Mouse (Mus musculus): ENCODE data around the gene Nhej1.
A peak's percentile ranks its signal among the peaks of the same experiment; 100 is the strongest.

Nhej1 gene

GRCm38 (mm10) chr1:75124346-75125321, at the start of gene Nhej1:
TSS of gene Nhej1 (minus strand) at chr1:75125200.
- DNase-seq (ENCODE audit: low spot score) = peak; percentile 92

GRCm38 (mm10) chr1:75168472-75169464, 43.8 kb upstream of the Nhej1 start, which contains the start of gene Zfand2b:
TSS of gene Zfand2b (plus strand) at chr1:75168646.
- peak; percentile 96 for DNase-seq (ENCODE audit: low spot score)

GRCm38 (mm10) chr1:75168093-75168471, 43.1 kb upstream of the Nhej1 start:
- no peak for DNase-seq (ENCODE audit: low spot score)

- no peak for DNase-seq (ENCODE audit: low spot score)
These were observed 35.2 kb upstream of the Nhej1 start for GRCm38 (mm10) chr1:75160256-75160617.

- DNase-seq (ENCODE audit: low spot score) = no peak
These were observed 34.7 kb upstream of the Nhej1 start for GRCm38 (mm10) chr1:75159540-75160255.

- no peak for DNase-seq (ENCODE audit: low spot score)
These were observed 34.0 kb upstream of the Nhej1 start for GRCm38 (mm10) chr1:75158990-75159389.

GRCm38 (mm10) chr1:75155837-75156236, 30.8 kb upstream of the Nhej1 start:
- no peak for DNase-seq (ENCODE audit: low spot score)

GRCm38 (mm10) chr1:75148727-75149126, 23.7 kb upstream of the Nhej1 start:
- DNase-seq (ENCODE audit: low spot score) = no peak

GRCm38 (mm10) chr1:75147411-75148135, 22.6 kb upstream of the Nhej1 start:
- DNase-seq (ENCODE audit: low spot score) = no peak

GRCm38 (mm10) chr1:75145589-75145988, 20.6 kb upstream of the Nhej1 start:
- DNase-seq (ENCODE audit: low spot score) = no peak

GRCm38 (mm10) chr1:75142301-75143261, 17.6 kb upstream of the Nhej1 start, which contains the start of the genes Cnppd1 and Retreg2:
TSS of gene Cnppd1 (minus strand) at chr1:75142711.
TSS of gene Retreg2 (plus strand) at chr1:75142778.
- peak; percentile 96 for DNase-seq (ENCODE audit: low spot score)

GRCm38 (mm10) chr1:75141486-75142190, 16.6 kb upstream of the Nhej1 start:
- peak; percentile 62 for DNase-seq (ENCODE audit: low spot score)

GRCm38 (mm10) chr1:75140601-75141190, 15.7 kb upstream of the Nhej1 start:
- no peak for DNase-seq (ENCODE audit: low spot score)

GRCm38 (mm10) chr1:75138448-75138847, 13.4 kb upstream of the Nhej1 start:
- DNase-seq (ENCODE audit: low spot score) = no peak

- no peak for DNase-seq (ENCODE audit: low spot score)
These were observed 11.7 kb upstream of the Nhej1 start for GRCm38 (mm10) chr1:75136730-75137129.

- DNase-seq (ENCODE audit: low spot score) = no peak
These were observed 11.3 kb upstream of the Nhej1 start for GRCm38 (mm10) chr1:75136293-75136692.

- no peak for DNase-seq (ENCODE audit: low spot score)
These were observed 8.6 kb upstream of the Nhej1 start, which contains the start of gene Slc23a3 for GRCm38 (mm10) chr1:75133421-75134207. TSS of gene Slc23a3 (minus strand) at chr1:75133890.

- DNase-seq (ENCODE audit: low spot score) = no peak
These were observed 3.6 kb upstream of the Nhej1 start for GRCm38 (mm10) chr1:75128641-75129040.

All from urinary bladder, postnatal 25 days (tissue).